Mouse (Mus musculus) brain, embryonic 14.5 days (tissue): ENCODE results near the gene Rmnd5b.
"Not testable (repeated sequence)": the region's sequence is repeated elsewhere in the genome, so short reads cannot be mapped to it uniquely, and the experiment has no call there.

Source experiments
- CTCF ChIP-seq: fragments of 200-500 bp; IDR thresholded peaks from 2 replicates; pipeline ENCODE4 v1.5.1; 2012; ENCODE audit warnings: inconsistent platforms, mild to moderate bottlenecking, moderate library complexity, borderline replicate concordance; ENCODE audit not compliant: insufficient read depth, insufficient read length; ENCODE audit errors: extremely low read depth
- POLR2A ChIP-seq: fragments of 200-500 bp; IDR thresholded peaks from 2 replicates; pipeline ENCODE4 v1.6.1; 2012; ENCODE audit warnings: mild to moderate bottlenecking, inconsistent platforms, borderline replicate concordance; ENCODE audit not compliant: poor library complexity, insufficient read depth, insufficient read length, severe bottlenecking; ENCODE audit errors: extremely low read depth

- not testable (repeated sequence) for TF ChIP-seq CTCF, POLR2A
Measured at GRCm38 (mm10) chr11:51616113-51616512, 19.6 kb downstream of the Rmnd5b start.
